Mouse (Mus musculus): ENCODE measurements at regions not wholly inside any gene's neighbourhood (a gene's known extent, or its start where the extent isn't known, plus 50 kb on each side); places are given as distances from the start of the nearest gene placed in this dataset.

- no peak for TF ChIP-seq NANOG (IDR thresholded peaks at IDR 0.05; ENCODE audit: borderline replicate concordance, low read length)
- no peak for TF ChIP-seq CTCF (conservative IDR thresholded peaks at IDR 0.05; ENCODE audit: low read length)
- no peak for TF ChIP-seq POU5F1 (IDR thresholded peaks at IDR 0.05; ENCODE audit: borderline replicate concordance, low read length)
- Histone ChIP-seq H3K27me3 (ENCODE audit: insufficient read depth, low read length) (peaks cover 14% of the 10 kb centered on the region), H3K9me3 (ENCODE audit: low read length) (no peaks in the 10 kb centered on the region)
These were observed 371.0 kb upstream of the Hs6st1 start for GRCm38 (mm10) chr1:35697218-35697617.

GRCm38 (mm10) chr1:35697834-35698500, 370.2 kb upstream of the Hs6st1 start:
- H3K36me3 ChIP-seq (ENCODE audit: insufficient read depth, low read length) = no peaks in the 10 kb centered on the region
- no peaks in the 10 kb centered on the region for H3K9me3 ChIP-seq (ENCODE audit: low read length)
- peak; percentile 93 for TF ChIP-seq POU5F1 (IDR thresholded peaks at IDR 0.05; ENCODE audit: borderline replicate concordance, low read length)
- peak; percentile 93 for TF ChIP-seq NANOG (IDR thresholded peaks at IDR 0.05; ENCODE audit: borderline replicate concordance, low read length)
- no peak for TF ChIP-seq CTCF (conservative IDR thresholded peaks at IDR 0.05; ENCODE audit: low read length)
- peaks cover 47% of the 10 kb centered on the region for H3K4me1 ChIP-seq (replicated peaks; ENCODE audit: low read depth, low read length)
- H3K4me3 ChIP-seq (replicated peaks; ENCODE audit: low read length) = no peak overlapping the region
- peaks cover 14% of the 10 kb centered on the region for H3K27me3 ChIP-seq (ENCODE audit: insufficient read depth, low read length)

More at GRCm38 (mm10) chr1:35697218-35697617, 371.0 kb upstream of the Hs6st1 start:
- H3K4me1 ChIP-seq (replicated peaks; ENCODE audit: low read depth, low read length) = peaks cover 48% of the 10 kb centered on the region
- no peaks in the 10 kb centered on the region for H3K36me3 ChIP-seq (ENCODE audit: insufficient read depth, low read length)
- no peak overlapping the region for H3K4me3 ChIP-seq (replicated peaks; ENCODE audit: low read length)

GRCm38 (mm10) chr1:35702585-35702984, 365.6 kb upstream of the Hs6st1 start:
- Histone ChIP-seq H3K4me3 (replicated peaks; ENCODE audit: low read length) (no peak overlapping the region), H3K4me1 (replicated peaks; ENCODE audit: low read depth, low read length) (peaks cover 15% of the 10 kb centered on the region), H3K36me3 (ENCODE audit: insufficient read depth, low read length) (no peaks in the 10 kb centered on the region), H3K27me3 (ENCODE audit: insufficient read depth, low read length) (peaks cover 2% of the 10 kb centered on the region), H3K9me3 (ENCODE audit: low read length) (no peaks in the 10 kb centered on the region)
- TF ChIP-seq POU5F1 (IDR thresholded peaks at IDR 0.05; ENCODE audit: borderline replicate concordance, low read length) (no peak), CTCF (conservative IDR thresholded peaks at IDR 0.05; ENCODE audit: low read length) (no peak), NANOG (IDR thresholded peaks at IDR 0.05; ENCODE audit: borderline replicate concordance, low read length) (no peak)

- Histone ChIP-seq H3K27me3 (ENCODE audit: insufficient read depth, low read length) (0 out of 2 replicates have a peak, but pooled peaks cover 3% of the 10 kb centered on the region), H3K36me3 (ENCODE audit: insufficient read depth, low read length) (no peaks in the 10 kb centered on the region), H3K4me1 (replicated peaks; ENCODE audit: low read depth, low read length) (no peaks in the 10 kb centered on the region), H3K4me3 (replicated peaks; ENCODE audit: low read length) (no peak overlapping the region), H3K9me3 (ENCODE audit: low read length) (no peaks in the 10 kb centered on the region)
- no peak for TF ChIP-seq POU5F1 (IDR thresholded peaks at IDR 0.05; ENCODE audit: borderline replicate concordance, low read length)
These were observed 361.9 kb upstream of the Hs6st1 start for GRCm38 (mm10) chr1:35706336-35706735.

GRCm38 (mm10) chr1:35708176-35708788, 359.9 kb upstream of the Hs6st1 start:
- no peak for TF ChIP-seq NANOG (IDR thresholded peaks at IDR 0.05; ENCODE audit: borderline replicate concordance, low read length)
- TF ChIP-seq POU5F1 (IDR thresholded peaks at IDR 0.05; ENCODE audit: borderline replicate concordance, low read length) = no peak
- no peak for TF ChIP-seq CTCF (conservative IDR thresholded peaks at IDR 0.05; ENCODE audit: low read length)
- no peaks in the 10 kb centered on the region for H3K4me1 ChIP-seq (replicated peaks; ENCODE audit: low read depth, low read length)
- H3K27me3 ChIP-seq (ENCODE audit: insufficient read depth, low read length) = peaks cover 7% of the 10 kb centered on the region; the same call in 1 of the 2 replicates
- no peaks in the 10 kb centered on the region for H3K36me3 ChIP-seq (ENCODE audit: insufficient read depth, low read length)
- no peak overlapping the region for H3K4me3 ChIP-seq (replicated peaks; ENCODE audit: low read length)
- no peaks in the 10 kb centered on the region for H3K9me3 ChIP-seq (ENCODE audit: low read length)

DNA sequence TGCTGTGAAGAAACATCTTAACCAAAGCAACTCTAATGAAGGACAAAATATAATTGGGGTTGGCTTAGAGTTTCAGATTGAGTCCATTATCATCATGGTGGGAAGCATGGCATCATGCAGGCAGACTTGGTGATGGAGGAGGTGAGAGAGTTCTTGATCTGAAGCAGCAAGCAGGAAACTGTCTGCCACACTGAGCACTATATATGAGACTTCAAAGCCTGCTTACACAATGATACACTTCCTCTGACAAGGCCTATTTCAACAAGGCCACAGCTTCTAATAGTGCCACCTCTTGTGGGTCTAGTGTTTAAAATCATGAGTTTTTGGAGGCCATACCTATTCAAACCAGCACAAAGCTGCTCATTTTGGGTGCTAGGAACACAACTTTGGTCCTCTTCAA, 359.0 kb upstream of the Hs6st1 start:
- H3K4me3 ChIP-seq (replicated peaks; ENCODE audit: low read length) = no peak overlapping the region
- H3K36me3 ChIP-seq (ENCODE audit: insufficient read depth, low read length) = no peaks in the 10 kb centered on the region
- peaks cover 10% of the 10 kb centered on the region; the same call in 1 of the 2 replicates for H3K27me3 ChIP-seq (ENCODE audit: insufficient read depth, low read length)
- no peaks in the 10 kb centered on the region for H3K9me3 ChIP-seq (ENCODE audit: low read length)
- no peaks in the 10 kb centered on the region for H3K4me1 ChIP-seq (replicated peaks; ENCODE audit: low read depth, low read length)
- no peak for TF ChIP-seq NANOG (IDR thresholded peaks at IDR 0.05; ENCODE audit: borderline replicate concordance, low read length)
- TF ChIP-seq CTCF (conservative IDR thresholded peaks at IDR 0.05; ENCODE audit: low read length) = no peak
- TF ChIP-seq POU5F1 (IDR thresholded peaks at IDR 0.05; ENCODE audit: borderline replicate concordance, low read length) = no peak

DNA sequence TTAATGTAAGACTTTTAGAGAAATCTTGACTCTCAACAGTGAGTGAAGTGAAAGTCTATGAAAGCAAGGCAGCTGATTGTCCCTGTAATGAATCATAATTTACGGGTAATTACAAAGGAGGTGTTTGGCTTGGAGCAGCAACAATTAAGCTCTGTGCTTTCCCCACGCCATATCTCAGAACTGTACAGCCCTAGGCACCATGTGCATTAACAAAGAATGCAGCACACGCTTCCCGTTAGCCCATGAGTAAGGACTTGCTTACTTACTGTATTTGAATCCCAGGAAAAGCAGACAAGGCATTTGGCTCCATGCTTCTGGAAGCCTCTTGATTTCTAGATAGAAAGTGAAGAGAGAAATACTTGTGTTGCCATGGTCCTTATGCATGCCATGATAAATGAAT, 354.2 kb upstream of the Hs6st1 start:
- no peak for TF ChIP-seq NANOG (IDR thresholded peaks at IDR 0.05; ENCODE audit: borderline replicate concordance, low read length)
- H3K27me3 ChIP-seq (ENCODE audit: insufficient read depth, low read length) = peaks cover 10% of the 10 kb centered on the region; the same call in 1 of the 2 replicates
- no peaks in the 10 kb centered on the region for H3K36me3 ChIP-seq (ENCODE audit: insufficient read depth, low read length)
- H3K9me3 ChIP-seq (ENCODE audit: low read length) = no peaks in the 10 kb centered on the region
- H3K4me1 ChIP-seq (replicated peaks; ENCODE audit: low read depth, low read length) = no peaks in the 10 kb centered on the region
- H3K4me3 ChIP-seq (replicated peaks; ENCODE audit: low read length) = no peak overlapping the region

- Histone ChIP-seq H3K9me3 (ENCODE audit: low read length) (no peaks in the 10 kb centered on the region), H3K4me1 (replicated peaks; ENCODE audit: low read depth, low read length) (no peaks in the 10 kb centered on the region), H3K36me3 (ENCODE audit: insufficient read depth, low read length) (no peaks in the 10 kb centered on the region), H3K27me3 (ENCODE audit: insufficient read depth, low read length) (peaks cover 7% of the 10 kb centered on the region; the same call in 1 of the 2 replicates), H3K4me3 (replicated peaks; ENCODE audit: low read length) (no peak overlapping the region)
- no peak for TF ChIP-seq NANOG (IDR thresholded peaks at IDR 0.05; ENCODE audit: borderline replicate concordance, low read length)
- peak; percentile 94 for TF ChIP-seq CTCF (conservative IDR thresholded peaks at IDR 0.05; ENCODE audit: low read length)
These were observed 352.3 kb upstream of the Hs6st1 start for GRCm38 (mm10) chr1:35715931-35716330.

- Histone ChIP-seq H3K9me3 (ENCODE audit: low read length) (no peaks in the 10 kb centered on the region), H3K27me3 (ENCODE audit: insufficient read depth, low read length) (0 out of 2 replicates have a peak, but pooled peaks cover 5% of the 10 kb centered on the region), H3K36me3 (ENCODE audit: insufficient read depth, low read length) (no peaks in the 10 kb centered on the region), H3K4me3 (replicated peaks; ENCODE audit: low read length) (no peak overlapping the region), H3K4me1 (replicated peaks; ENCODE audit: low read depth, low read length) (no peaks in the 10 kb centered on the region)
- TF ChIP-seq POU5F1 (IDR thresholded peaks at IDR 0.05; ENCODE audit: borderline replicate concordance, low read length) (no peak), NANOG (IDR thresholded peaks at IDR 0.05; ENCODE audit: borderline replicate concordance, low read length) (no peak), CTCF (conservative IDR thresholded peaks at IDR 0.05; ENCODE audit: low read length) (no peak)
These were observed 351.0 kb upstream of the Hs6st1 start for GRCm38 (mm10) chr1:35717166-35717565.

Measured in E14TG2a.4 (cell line).